Mouse (Mus musculus) thymus, postnatal 14 days (tissue): ENCODE measurements around the gene Farp1.

Experiments
- DNase-seq: peaks from one replicate; pipeline ENCODE4 v3.0.0; 2021

The Farp1 gene

GRCm38 (mm10) chr14:121189840-121190239 is 154.8 kb downstream of the Farp1 start:
- peak; percentile 12 for DNase-seq

GRCm38 (mm10) chr14:121190386-121190785 is 155.4 kb downstream of the Farp1 start:
- no peak for DNase-seq

GRCm38 (mm10) chr14:121191739-121192138 is 156.7 kb downstream of the Farp1 start:
- DNase-seq = no peak

DNA sequence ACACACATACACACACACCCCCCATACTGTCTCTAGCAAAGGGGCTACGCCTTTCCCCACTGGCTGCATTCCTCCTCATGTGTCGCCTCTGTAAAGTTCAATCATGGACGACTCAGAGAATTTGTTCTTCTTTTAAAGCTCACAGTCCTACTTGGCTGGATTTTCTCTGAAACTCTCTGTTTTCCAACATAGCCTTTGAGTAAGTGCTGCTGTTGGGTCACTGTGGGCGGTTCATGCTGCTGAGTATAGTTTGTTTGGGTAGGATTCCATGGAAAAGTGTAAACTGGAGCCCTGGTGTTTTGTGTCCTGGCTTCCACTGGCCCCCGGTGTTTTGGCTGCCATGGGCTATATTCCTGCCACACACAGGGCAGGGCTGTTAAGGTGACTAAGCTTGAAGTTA is 157.4 kb downstream of the Farp1 start:
- no peak for DNase-seq

GRCm38 (mm10) chr14:121193981-121194380 is 159.0 kb downstream of the Farp1 start:
- DNase-seq = no peak

DNA sequence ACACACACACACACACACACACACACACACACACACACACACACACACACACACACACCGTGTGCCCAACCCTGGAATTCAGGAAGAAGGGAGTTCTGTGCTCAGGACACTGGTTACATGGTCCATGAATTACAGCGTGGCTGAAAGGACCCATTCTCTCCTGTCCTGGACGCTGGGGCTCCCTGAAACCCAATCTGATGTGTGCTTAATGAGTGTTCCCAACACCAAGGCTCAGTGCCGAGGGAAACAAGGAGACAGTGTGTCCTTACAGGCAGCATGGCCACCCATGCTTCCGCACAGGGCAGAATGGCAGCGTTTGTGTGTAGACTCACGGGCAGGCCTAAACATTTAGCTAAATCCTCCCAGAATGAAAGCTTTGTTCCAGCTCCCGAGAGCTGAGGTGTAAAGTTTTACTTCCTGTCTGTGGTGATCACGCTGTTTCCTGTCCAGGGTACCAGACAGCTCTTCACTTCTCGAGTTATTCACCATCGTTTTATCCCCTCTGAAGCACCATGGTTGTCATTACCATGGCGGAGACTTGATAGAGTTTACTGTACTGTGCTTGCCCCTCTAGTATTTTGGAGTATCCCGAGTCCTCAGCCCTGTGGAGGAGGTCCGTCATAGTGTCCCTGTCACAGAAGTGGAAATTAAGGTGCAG is 164.0 kb downstream of the Farp1 start:
- DNase-seq = no peak

DNA sequence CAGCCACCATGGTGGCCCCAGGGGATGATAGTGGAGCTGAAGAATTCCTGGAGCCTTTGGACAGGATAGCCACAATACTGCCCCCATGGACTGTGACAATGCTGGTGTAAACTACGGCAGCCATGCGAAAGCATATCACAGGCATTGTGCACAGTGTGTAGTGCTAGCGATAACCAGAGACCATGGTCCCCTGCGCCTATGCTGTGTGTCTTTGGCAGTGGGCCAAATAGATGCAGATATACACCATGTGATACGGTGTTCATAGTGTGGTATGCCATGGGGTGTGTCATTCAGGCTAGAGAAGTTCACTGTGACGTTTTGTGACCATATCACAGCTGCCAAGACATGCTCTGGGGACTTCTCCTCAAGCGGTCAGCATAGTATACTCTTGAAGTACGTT is 164.8 kb downstream of the Farp1 start:
- no peak for DNase-seq

DNA sequence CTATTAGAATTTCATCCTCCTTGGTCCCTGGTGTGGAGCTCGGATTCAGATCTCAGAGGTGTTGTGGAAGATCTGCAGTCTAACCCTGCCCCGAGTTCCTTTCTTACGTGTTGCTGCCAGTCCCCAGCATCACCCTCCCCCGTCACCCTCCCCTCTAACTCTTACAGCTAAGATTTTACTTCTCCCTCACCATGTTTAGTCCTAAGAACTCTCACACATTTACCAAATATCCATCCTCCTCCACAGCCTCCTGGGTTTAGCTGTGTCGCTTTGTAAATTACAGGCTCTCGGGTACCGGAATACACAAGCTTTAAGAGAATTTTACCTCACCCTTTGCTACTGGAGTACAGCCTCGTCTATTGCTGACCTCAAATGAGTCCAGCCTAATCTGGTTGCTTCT is 165.4 kb downstream of the Farp1 start:
- DNase-seq = no peak

GRCm38 (mm10) chr14:121201178-121201577 is 166.2 kb downstream of the Farp1 start:
- DNase-seq = no peak

GRCm38 (mm10) chr14:121205459-121205858 is 170.5 kb downstream of the Farp1 start:
- DNase-seq = no peak

DNA sequence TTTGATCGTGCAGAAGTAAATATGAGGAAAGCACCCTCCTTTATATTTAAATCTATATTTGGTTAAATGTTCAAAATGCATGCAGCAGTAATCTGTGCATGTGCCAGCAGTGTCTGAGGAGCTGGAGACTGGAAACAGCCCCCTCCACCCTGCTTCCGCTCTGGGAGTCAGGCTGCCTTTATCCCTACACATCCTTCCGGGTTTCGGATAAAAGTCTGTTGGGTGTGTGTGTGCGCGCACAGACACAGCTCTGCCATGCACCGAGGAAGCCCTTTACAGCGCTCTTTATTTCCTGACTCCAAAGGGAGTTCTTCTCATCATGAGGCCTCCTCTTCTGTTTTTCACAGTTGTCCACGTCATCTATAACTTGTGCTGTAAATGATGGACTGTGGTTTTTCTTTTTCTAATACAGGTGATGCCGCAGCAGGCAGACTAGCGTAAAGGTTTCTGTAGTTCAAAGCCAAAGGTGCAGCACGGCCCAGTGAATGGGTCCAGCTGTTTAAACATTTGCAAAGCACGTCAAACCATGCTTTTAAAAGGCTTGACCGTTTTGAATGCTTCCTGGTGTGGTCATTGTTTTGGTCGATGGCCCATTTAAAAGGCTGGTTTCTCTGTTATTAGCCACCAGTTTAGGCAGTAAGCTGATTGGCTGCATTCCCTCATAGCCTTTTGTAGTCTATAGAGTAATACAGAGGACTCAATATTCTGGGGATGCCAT is 172.6 kb downstream of the Farp1 start:
- DNase-seq = no peak

- no peak for DNase-seq
Measured at GRCm38 (mm10) chr14:121208159-121208515, 173.1 kb downstream of the Farp1 start.

GRCm38 (mm10) chr14:121210318-121210717 is 175.3 kb downstream of the Farp1 start:
- no peak for DNase-seq

- DNase-seq = no peak
Measured at GRCm38 (mm10) chr14:121213650-121214049, 178.7 kb downstream of the Farp1 start.

DNA sequence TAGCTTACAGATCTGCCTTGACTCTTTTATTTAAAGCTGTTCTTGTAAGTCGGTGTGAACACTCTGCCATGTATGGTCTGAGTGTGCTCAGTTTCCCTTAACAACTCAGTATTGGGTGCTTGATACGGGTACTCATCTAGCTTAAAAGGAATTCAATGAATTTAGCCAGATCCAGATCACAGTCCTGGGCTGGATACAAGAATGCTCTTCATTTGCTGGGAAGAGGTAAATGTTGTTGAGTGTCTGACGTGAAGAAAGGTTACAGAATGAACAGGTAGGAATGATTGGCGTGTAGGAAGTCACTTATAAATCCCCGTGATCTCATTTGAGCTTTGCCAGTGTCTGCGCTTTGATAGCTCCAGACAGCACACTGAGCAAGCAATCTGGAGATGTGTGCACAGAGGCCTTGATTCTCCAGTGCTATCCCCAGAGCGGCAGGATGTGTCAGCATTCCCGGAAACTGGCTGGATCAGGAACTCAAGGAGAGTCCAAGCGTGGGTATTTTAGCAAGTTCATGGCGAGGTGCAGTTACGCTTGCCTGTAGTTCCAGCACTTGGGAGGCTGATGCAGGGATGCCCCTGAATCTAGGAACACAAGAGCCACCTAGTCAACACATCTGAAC is 179.7 kb downstream of the Farp1 start:
- DNase-seq = no peak

- DNase-seq = no peak
Measured at GRCm38 (mm10) chr14:121215817-121216216, 180.8 kb downstream of the Farp1 start.

DNA sequence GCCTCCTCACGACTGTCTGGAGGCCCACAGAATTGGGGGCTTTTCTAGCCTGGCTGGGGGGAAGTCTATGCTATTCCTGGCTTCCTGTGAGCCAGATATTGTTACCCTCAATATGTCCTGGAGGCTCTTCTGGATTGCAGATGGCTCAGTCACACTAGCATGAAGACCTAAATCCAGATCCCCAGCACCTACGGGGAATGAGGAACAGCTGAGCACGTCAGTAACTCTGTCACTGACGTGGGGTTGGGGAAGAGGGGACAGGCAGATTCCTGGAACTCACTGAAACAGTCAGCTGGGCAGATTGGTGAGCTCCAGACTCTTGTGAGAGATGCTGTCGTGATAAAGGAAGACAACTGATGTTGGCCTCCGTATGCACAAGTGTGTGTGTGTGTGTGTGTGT is 181.7 kb downstream of the Farp1 start:
- no peak for DNase-seq

DNA sequence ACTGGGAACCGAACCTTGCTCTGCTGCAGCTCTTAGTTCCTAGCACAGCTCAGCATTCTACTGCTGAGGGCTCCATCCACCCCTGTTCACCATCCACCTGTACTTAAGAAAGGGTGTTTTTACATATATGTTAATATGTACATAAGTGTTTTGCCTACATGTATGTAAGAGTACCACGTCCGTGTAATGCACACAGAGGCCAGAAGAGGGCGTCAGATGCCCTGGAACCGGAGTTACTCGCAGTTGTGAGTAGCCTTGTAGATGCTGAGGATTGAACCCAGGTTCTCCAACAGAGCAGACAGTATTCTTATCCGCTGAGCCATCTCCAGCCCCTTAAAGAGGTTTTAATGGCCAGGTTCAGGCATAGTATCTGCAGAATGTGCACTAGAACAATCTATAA is 183.6 kb downstream of the Farp1 start:
- DNase-seq = peak; percentile 24

- no peak for DNase-seq
Measured at GRCm38 (mm10) chr14:121219226-121220039, 184.4 kb downstream of the Farp1 start.

- DNase-seq = no peak
Measured at GRCm38 (mm10) chr14:121220040-121220322, 185.0 kb downstream of the Farp1 start.

DNA sequence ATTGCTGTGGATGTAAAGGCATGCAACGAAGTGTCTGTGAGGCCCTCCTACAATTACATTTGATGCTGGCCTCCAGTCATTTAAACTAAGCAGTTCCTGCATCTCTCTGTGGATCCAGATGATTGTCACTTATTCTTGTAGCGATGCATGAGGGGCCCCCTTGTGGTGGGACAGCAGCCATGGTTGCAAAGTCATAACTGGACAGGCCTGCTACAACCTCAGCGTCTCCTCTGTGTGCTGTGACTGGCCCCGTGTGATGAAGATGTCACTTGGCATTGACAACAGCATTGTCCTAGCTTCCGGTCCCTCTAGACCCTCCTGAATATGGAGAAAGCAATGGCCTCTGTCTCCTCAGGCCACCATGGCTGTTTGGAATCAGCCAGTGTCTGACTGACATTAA is 185.7 kb downstream of the Farp1 start:
- peak; percentile 20 for DNase-seq

DNA sequence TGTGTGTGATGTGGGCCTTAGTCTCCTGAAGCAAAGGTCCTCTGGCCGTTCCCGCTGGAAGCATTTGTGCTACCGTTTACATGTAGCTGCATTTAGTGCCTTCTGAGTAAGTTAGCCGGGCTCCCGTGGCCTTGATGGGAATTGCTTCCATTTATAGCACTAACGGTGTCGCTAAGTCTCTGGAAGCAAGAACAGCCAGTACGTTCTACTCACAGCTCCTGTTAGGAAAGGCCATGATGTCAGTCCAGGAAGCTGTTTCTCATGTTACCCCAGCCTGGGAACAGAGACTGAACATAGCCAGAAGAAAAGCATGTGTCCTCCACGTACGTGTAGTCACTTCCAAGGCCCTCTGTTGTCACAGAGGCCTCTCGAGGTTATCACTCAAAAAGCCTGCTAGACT is 190.8 kb downstream of the Farp1 start:
- no peak for DNase-seq

DNA sequence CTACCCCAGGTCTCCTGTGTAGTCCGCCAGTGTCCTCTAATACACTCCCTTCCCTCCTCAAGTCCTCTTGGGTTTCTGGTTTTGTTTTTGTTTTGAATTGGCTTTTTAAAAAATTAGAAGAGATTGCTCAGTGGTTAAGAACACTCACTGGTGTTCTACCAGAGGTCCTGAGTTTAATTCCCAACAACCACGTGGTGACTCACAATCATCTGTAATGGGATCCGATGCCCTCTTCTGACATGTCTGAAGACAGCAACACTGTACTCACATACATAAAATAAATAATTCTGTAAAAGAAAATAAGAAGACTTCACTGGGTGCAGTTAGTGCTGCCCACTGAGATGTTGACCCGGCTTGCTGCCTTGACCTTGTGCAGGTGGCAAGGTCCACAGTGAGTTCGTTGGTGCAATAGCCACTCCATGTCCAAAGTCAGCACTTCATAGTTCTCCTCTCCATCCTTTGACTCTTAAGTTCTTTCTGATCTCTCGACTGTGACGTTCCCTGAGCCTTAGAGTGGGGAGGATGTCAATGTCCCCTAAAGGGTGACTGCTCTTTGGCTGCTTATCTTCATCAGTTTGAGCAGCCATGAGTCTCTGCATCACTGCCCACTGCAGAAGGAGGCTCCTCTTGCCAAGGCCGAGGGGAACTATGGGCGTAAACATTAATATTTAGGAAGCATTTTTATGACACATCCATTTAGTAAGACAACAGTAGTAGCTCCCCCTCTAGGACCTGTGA is 194.2 kb downstream of the Farp1 start:
- no peak for DNase-seq
